Mouse (Mus musculus) left cerebral cortex, adult 9 months (tissue): ENCODE results near the gene Parp6.
A peak's percentile ranks its signal among the peaks of the same experiment; 100 is the strongest.

Experiments used
- DNase-seq, 2 experiments: peaks; one replicate each; pipeline ENCODE4 v3.0.0; 2022; ENCODE audit warnings: low spot score in 2 of 2

The Parp6 gene

GRCm38 (mm10) chr9:59679678-59680533 lies 62.8 kb downstream of the Parp6 start, which contains the start of gene Gramd2:
Gene Gramd2 (plus strand): TSS chr9:59680144.
- peak in 1 of 2 experiments; percentile 70 for DNase-seq

DNA sequence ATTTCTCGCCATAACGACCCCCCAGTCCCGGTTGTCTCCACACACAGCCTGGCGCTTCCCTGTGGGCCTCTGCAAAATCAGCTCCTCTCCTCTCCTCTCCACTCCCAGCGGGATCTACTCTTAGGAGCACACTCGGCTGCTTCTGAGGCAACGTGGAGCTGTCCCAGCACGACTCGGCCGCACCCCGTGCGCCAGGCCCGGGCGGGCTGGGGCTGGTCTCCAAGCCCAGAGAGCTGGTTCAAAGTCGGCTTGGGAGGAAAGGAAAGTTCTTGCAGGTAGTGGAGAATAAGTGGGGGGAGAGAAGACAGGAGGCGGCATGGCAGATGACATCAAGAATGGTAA lies 63.4 kb downstream of the Parp6 start:
- DNase-seq = no peak

GRCm38 (mm10) chr9:59684020-59684419 lies 66.9 kb downstream of the Parp6 start:
- no peak for DNase-seq

- peak; percentile 69 to 78 for DNase-seq
These were observed 70.4 kb downstream of the Parp6 start for GRCm38 (mm10) chr9:59687416-59688046.

DNA sequence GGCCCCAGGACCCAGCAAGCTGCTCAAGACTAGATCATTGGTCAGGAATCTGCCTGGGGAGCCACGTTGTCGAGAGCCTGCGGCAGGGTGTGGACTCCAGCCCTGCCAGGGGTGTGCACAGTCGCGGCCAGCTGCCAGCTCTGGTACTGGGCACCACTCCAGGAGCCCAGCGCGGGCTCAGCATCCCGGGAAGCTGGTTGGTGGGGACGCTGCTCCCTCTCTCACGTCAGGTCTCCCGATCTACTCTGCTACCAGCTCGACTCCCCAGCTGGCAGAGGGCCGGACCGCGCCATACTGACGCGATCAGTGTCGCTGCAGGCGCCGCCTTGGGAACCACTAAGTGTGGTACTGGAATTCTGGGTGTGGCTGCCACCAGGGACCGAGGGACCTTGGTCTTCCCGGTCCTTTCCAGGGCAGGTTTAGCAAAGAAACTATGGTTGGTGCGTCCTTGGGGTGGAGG lies 74.6 kb downstream of the Parp6 start:
- peak; percentile 78 to 90 for DNase-seq

DNA sequence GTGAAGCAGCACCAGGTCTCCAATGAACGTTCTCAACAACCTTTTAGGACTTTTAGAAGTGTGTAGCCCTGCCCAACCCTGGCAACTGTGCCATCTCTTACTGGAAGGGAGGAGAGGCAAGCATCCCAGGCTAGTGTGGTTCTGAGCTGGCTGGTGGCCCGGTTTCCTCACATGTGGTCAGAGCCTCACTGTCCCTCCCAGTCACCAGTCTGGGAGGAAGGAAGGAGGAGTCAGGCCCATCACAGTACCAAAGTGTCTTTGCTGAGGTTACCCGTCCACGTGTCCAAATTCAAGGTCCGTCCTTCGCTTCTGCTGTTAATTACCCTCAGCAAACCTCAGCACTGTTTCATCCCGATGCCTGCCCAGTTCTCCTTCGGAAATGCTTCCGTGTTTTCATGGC lies 75.1 kb downstream of the Parp6 start:
- peak in 1 of 2 experiments; percentile 68 for DNase-seq

DNA sequence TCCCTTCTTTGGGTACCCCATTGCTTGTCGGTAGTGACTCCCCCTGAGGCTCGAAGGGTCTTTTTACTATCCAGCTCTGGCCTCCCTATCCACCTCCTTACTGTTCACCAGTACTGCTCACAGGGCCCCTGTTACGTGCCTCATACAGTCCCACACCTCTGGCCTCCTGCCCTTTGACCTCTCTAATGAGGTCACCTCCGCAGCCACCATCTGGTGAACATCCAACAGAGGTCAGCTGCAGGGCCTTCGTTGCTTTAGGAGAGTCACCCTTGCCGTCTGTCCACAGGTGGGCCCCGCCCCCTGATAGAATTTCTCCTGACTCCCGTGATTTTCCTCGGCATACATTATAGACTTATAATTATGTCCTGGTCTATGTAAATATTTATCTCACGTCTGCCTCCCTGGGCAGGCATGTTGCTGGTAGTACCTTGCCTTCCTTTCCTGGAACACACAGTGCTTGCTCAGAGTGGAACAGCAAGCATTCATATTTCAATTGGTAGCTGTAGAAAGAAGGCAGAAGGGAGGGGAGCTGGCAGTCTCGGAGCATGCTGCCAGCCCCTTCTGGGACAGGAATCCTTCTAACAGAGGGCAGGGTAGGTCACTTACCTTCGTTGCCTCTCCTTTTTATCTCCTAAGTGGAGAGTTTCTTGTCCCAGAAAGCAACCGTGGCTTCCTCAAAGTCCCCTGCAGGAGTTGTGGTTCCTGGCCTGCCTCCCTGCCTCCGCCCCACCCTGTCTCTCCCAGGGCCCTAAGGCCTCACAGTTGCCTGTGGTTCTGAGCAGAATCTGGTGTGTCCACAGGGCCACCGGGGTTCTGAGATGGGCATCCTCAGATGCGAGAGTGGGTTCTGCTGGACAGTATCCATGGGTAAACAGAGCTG lies 77.7 kb downstream of the Parp6 start:
- DNase-seq = no peak

DNA sequence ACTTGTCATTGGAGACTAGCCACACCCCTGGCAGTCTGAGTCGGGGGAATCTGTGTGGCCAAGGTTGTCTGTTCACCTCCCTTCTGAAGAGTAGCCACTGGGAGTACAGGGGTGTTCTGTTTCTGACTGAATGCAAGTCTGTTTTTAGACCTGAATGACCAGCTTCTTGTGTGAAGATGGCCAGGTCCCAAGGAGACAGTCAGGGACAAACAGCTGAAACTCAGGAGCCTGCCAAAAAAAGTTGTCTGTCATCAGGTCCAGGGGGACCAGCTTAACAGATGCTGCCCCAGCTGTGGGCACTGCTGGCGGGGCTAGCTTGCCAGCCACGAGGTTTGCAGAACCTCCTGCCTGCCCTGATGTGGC lies 78.3 kb downstream of the Parp6 start:
- no peak for DNase-seq

GRCm38 (mm10) chr9:59696381-59696780 lies 79.3 kb downstream of the Parp6 start:
- no peak for DNase-seq
